Mouse (Mus musculus): ENCODE measurements around the gene Slc22a20.

The Slc22a20 gene

GRCm38 (mm10) chr19:5986043-5986442 lies at the start of gene Slc22a20:
Slc22a20 (minus strand) TSS chr19:5986143.
- DNase-seq = no peak

GRCm38 (mm10) chr19:6030520-6031280 lies 44.8 kb upstream of the Slc22a20 start:
- DNase-seq = no peak

GRCm38 (mm10) chr19:6029426-6029825 lies 43.5 kb upstream of the Slc22a20 start:
- no peak for DNase-seq

DNA sequence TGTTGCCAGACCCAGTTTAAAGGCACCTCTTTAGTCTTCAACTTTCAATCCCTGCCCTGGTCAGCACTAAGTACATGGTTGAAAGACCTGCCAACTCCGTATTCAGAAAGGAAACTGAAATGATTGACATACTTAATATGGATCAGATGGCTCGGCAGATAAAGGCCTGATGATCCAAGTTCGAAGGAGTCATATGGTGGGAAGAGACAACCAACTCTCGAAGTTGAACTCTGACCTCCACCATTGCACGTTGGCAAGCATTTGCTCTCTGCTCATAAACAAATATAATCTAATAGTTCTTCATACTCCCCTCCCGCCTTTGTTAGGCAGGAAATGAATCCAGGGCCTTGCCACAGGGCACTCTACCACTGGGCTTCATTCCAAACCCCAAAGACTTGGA lies 43.0 kb upstream of the Slc22a20 start:
- no peak for DNase-seq

GRCm38 (mm10) chr19:6023930-6024329 lies 38.0 kb upstream of the Slc22a20 start:
- DNase-seq = no peak

DNA sequence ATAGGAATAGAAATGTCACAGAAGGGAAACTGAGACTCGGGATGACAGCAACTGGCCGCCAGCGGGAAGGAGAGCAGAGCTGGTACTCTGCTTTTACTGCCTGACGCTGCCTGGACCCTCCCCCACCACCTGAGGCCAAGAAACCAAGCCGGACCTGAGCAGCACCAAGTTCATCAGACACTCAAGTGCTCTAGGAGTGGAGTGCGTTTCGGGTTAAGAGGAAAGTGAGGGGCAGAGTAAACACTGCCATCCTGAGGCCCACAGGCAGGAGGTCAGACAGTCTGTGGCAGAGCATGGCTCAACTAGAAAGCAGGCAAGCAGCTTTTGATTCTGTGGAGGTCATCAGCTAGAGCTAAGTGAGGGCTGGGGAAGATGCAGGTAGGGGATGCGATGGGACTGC lies 37.1 kb upstream of the Slc22a20 start:
- no peak for DNase-seq

DNA sequence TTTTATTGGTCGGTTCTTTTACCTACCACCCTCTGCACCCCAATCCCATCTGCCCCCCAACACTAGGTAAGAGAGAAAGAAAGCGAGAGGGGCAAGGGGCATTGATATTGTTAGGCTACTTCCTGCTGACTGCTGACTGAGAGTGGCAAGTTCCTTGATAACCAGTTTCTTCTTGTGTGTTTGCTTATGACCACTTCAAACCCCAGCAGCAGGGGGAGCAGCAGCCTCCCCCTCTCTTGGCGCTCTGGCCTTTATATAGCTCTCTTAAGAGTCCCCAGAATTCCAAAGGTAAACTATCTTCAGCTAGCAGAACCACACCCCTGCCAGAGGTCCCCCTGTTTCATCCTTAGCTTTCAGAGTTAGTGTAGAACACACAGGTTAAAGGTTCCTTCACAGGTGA lies 34.3 kb upstream of the Slc22a20 start:
- DNase-seq = no peak

DNA sequence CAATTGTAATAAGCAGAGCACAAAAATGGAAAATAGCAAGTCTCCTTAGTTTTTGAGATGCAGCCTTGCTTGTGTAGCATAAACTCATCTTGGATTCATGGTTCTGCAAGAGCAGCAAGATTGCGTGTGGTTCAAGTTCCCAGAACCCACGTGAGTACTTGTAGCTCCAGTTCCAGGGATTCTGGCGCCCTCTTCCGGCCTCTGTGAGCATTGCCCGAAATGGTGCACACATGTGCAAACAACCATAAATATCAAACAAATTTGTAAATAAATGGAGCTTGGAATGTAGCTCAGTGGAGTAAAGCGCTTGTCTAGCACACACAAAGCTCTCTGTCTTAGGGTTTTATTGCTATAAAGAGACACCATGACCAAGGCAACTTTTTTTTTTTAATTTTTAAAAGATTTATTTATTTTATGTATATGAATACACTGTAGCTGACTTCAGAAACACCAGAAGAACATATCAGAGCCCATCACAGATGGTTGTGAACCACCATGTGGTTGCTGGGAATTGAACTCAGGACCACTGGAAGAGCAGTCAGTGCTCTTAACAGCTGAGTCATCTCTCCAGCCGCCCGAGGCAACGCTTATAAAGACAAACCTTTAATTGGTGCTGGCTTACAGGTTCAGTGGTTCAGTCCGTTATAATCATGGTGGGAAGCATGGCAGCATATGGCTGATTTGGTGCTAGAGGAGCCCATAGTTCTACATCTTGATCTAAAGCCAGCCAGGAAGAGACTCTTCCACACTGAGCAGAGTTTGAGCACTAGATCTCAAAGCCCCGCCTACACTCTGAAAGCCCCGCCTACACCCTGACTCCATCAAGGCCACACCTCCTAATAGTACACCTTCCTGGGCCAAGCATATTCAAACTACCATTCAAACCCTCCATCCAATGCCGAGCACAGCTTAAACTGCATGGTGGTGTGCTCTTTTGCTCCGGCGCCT lies 32.5 kb upstream of the Slc22a20 start:
- DNase-seq = peak; percentile 58

- DNase-seq = no peak
Observed at GRCm38 (mm10) chr19:6016532-6016931, 30.6 kb upstream of the Slc22a20 start.

GRCm38 (mm10) chr19:6015511-6016315 lies 29.8 kb upstream of the Slc22a20 start, which contains the start of gene Capn1:
Capn1 (minus strand) TSS chr19:6015897.
- peak; percentile 74 for DNase-seq

DNA sequence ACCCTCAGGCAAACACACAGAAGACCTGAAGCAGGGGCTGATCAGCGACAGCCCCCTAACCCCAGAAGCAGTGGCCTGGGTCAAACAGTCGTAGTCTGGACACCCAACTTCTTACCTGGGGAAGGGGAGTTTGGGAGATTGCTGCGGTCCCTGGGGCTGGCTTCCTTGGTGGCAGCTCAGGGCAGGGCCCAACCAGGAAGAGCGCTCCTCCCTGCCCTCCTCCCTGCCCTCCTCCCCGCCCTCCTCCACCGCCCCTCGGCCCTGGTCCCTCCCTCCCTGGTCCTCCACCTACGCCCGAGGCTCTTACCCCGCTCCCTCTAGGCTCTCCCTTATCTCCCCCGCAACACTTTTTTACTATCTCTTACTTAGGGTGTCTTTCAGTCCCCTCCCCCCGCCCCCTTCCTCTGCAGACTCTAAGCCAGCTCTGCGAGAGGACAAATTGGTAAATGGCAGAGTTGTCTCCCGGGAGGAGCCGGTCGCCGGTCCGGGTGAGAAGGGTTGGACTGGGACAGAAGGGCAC lies 29.1 kb upstream of the Slc22a20 start:
- no peak for DNase-seq

DNA sequence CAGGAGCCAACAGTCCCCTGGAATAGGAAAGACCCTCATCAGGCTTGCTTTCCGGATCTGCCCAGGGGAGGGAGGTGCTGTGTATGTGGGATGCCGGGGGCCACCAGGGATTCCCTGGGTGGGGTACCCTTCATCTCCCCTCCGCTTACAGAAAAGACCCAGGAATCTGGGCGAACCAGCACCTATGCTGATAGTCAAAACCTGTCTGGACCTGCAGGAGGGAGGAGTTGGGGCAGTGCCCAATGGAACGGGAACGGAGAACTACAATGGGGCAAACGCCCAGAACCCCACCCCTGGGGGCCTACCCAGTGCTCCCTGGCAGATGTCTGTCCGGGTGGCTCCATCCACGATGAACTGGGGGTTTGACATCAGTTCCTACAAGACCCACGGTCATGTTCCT lies 27.7 kb upstream of the Slc22a20 start:
- DNase-seq = no peak

- no peak for DNase-seq
Observed at GRCm38 (mm10) chr19:6009137-6009536, 23.2 kb upstream of the Slc22a20 start.

- DNase-seq = no peak
Observed at GRCm38 (mm10) chr19:6007013-6007412, 21.1 kb upstream of the Slc22a20 start.

DNA sequence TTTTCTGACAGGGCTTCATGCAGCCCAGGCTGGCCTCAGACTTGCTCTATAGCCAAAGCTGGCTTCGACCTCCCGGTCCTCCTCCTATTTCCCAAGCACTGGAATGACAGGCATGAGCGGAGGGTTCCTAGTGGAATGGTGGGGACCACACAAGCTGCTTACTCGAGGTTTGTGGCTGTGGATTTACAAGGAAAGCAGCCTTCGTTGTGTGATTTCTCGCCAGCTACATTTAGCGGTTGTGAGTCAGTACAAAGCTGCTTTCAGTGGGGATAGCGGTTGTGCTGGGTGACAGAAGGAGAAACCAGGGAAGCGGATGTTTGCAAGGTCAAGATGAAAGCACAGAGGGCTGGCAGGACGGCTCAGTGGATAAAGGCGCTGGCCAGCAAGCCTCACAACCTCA lies 19.6 kb upstream of the Slc22a20 start:
- no peak for DNase-seq

DNA sequence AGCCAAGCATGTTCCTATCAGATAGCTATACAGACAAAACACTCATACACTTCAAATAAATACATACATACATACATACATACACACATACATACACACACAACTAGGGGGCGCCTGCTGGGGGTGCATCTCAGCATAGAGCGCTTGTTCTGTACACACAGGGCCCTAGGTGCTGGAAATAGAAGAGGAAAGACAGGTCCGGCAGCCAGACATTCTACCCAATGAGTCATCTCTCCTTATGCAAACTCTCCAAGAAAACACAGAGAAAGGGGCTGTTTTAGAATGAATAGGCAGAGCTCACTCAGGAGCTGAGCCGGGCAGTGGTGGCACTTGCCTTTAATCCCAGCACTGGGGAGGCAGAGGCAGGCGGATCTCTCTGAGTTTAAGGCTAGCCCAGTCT lies 14.0 kb upstream of the Slc22a20 start:
- DNase-seq = no peak

DNA sequence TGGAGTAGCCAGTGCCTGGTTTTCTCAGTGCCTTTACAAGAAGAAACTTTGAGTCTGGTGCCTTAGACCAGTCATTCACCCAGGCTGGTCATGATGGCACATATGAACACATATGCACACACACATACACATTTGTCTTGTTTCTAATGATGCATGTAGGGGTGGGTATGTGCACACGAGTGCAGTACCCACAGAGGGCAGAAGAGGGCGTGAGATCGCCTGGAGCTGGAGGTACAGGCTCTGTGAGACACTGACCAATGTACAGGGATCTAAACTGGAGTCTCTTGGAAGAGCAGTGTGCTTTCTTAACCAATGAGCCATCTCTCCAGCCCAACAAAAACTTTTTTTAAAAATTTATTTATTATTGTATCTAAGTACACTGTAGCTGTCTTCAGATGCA lies 12.2 kb upstream of the Slc22a20 start:
- DNase-seq = no peak

DNA sequence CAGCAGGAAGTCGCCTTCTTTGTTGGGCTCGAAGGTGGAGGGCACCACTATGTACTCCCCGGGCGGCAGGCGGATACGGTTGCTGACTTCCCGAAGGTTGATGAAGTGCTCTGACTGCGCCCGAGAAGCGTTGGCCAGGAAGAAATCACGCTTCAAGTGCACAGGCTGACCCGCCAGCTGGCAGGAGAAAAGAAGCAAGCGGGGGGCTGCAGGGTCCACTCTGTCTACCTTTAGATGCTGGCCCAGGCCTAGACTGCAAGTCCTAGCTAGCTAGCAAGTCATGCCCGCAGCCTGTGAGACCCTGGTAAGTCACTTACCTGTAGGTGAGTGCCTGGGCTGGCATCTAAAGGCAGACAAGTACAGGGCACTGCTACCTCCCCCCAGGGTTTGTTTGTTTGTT lies 8.8 kb upstream of the Slc22a20 start:
- DNase-seq = no peak

DNA sequence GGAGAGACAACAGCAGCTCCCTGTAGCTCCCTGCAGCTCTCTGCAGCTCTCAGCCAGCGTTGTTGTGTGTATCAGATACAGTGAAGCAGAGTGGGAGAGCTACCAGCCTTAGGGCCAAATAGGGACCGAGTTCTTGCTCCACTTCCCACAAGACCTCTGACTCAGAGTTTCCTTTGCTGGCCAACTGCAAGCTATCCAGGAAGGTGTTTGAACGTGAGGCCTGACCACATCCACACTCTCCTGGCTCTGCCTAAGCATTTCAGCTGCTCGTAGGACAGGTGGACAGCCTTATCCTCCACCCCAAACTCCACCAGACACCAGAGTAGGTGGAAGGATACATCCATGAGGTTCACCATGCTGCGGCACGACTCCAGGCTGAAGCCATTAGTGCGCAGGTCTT lies 6.1 kb upstream of the Slc22a20 start:
- DNase-seq = no peak

DNA sequence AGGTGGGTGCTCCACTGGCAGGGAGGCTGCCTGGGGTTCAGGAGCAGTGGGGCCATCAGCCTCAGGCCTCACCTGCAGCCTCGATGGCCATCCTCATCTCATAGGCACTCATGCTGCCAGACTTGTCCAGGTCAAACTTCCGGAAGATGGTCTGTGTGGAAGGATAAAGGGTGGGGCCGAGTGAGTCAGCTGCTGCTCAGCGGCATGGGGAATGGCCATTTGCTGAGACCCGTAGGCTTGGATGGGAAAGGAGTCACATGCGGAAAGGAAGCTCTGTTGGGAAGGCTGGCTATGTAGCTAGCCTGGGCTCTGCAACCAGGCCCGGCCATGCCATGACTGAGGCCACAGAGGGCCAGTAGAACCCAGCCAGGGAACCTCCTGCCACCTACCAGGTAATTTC lies 5.5 kb upstream of the Slc22a20 start:
- DNase-seq = no peak

- no peak for DNase-seq
Observed at GRCm38 (mm10) chr19:5990921-5991320, 5.0 kb upstream of the Slc22a20 start.

DNA sequence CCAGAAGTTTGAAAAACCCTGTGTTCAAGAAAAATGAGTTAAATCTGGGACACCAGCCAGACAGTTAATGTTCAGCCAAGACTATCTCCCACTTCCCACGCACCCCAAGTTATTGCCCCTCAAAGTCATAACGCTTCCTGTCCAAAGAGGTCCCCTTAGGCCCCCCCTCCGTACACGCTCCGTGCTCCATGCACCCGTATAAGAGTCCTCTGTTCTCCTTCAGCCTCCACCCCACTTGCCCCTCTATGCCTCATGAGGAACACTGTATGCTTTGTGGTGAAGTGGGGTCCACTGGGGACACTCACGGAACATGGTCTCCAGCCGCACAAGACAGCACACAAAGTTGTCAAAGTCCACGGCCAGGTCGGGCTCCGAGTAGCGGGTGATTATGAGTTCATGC lies 4.1 kb upstream of the Slc22a20 start:
- no peak for DNase-seq

DNA sequence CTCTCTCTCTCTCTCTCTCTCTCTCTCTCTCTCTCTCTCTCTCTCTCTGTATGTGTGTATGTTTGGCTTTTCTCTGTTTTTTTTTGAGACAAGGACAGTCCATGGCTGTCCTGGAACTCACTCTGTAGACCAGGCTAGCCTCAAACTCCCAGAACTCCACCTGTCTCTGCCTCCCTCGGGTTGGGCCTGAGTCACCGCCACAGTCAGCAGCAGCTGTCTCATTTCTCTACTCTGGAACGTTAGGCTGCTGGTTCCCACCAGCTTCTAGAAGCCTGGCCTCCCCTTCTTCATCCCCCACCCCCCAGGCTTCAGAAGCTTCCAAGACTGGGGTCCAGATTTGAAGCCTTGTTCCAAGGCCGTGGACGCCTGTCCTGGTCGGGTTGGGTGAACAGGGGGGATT lies 3.6 kb upstream of the Slc22a20 start:
- no peak for DNase-seq

Data from right cerebral cortex, postnatal 25 days (tissue).